Mouse (Mus musculus): ENCODE measurements around the gene Cfap70. TPM values are rescaled to one million over a fixed set of nuclear protein-coding genes. Genes with fewer than 3 reads are reported as not detected.
A peak's percentile ranks its signal among the peaks of the same experiment; 100 is the strongest.

Gene Cfap70
- not detected in 2 replicates for polyA plus RNA-seq (2015; fragmentation: Nextera tagmentation; extraction: Ambion mirVana)

- H3K9ac ChIP-seq (ENCODE audit: low read depth, low read length), result peak within 1 kb of the TSS; percentile 0; the same call in 1 of the 2 replicates
- peak within 1 kb of the TSS; percentile 29 for H3K4me3 ChIP-seq (ENCODE audit: low read depth, low read length)
- no peak for TF ChIP-seq CTCF (IDR thresholded peaks at IDR 0.05; ENCODE audit: low read depth)
- WGBS, result 4% methylated on average over 15 of the region's 15 CpGs
- H3K4me1 ChIP-seq (replicated peaks; ENCODE audit: control insufficient read depth, insufficient read depth, low read length), result no peaks in the 10 kb centered on the region
- H3K27ac ChIP-seq (ENCODE audit: low read depth, low read length), result no peak within 1 kb of the TSS
- H3K9me3 ChIP-seq (ENCODE audit: control insufficient read depth), result no peaks in the 10 kb centered on the region
- H3K36me3 ChIP-seq (ENCODE audit: control insufficient read depth, insufficient read depth), result peaks cover 16% of the 10 kb centered on the region
- ATAC-seq, result peak; percentile 49; the same call in 1 of the 2 replicates
- H3K4me2 ChIP-seq (replicated peaks; ENCODE audit: low read depth), result peak within 1 kb of the TSS; percentile 65
- H3K27me3 ChIP-seq (replicated peaks; ENCODE audit: control insufficient read depth, insufficient read depth, low read length), result no peaks in the 10 kb centered on the region
Observed at GRCm38 (mm10) chr14:20451765-20452331, at the start of gene Cfap70. TSS of gene Cfap70 (minus strand) at chr14:20452226.

- Histone ChIP-seq H3K4me1 (replicated peaks; ENCODE audit: control insufficient read depth, insufficient read depth, low read length) (no peaks in the 10 kb centered on the region), H3K27me3 (replicated peaks; ENCODE audit: control insufficient read depth, insufficient read depth, low read length) (no peaks in the 10 kb centered on the region), H3K27ac (ENCODE audit: low read depth, low read length) (no peak overlapping the region), H3K9ac (ENCODE audit: low read depth, low read length) (no peak overlapping the region), H3K4me2 (replicated peaks; ENCODE audit: low read depth) (no peak overlapping the region), H3K36me3 (ENCODE audit: control insufficient read depth, insufficient read depth) (peaks cover 23% of the 10 kb centered on the region), H3K9me3 (ENCODE audit: control insufficient read depth) (no peaks in the 10 kb centered on the region), H3K4me3 (ENCODE audit: low read depth, low read length) (no peak overlapping the region)
- no peak for TF ChIP-seq CTCF (IDR thresholded peaks at IDR 0.05; ENCODE audit: low read depth)
- 85% methylated on average over 3 of the region's 3 CpGs for WGBS
- ATAC-seq, result no peak
Observed at GRCm38 (mm10) chr14:20499982-20500381, 48.0 kb upstream of the Cfap70 start.

- no peak for ATAC-seq
Observed at GRCm38 (mm10) chr14:20496603-20497002, 44.6 kb upstream of the Cfap70 start, which contains the start of gene Mss51. TSS of gene Mss51 (minus strand) at chr14:20496901.

GRCm38 (mm10) chr14:20486031-20486430 lies 34.0 kb upstream of the Cfap70 start:
- ATAC-seq, result no peak
- Histone ChIP-seq H3K9ac (ENCODE audit: low read depth, low read length) (no peak overlapping the region), H3K4me1 (replicated peaks; ENCODE audit: control insufficient read depth, insufficient read depth, low read length) (no peaks in the 10 kb centered on the region), H3K27me3 (replicated peaks; ENCODE audit: control insufficient read depth, insufficient read depth, low read length) (no peaks in the 10 kb centered on the region), H3K36me3 (ENCODE audit: control insufficient read depth, insufficient read depth) (no peaks in the 10 kb centered on the region; the same call in 1 of the 2 replicates), H3K4me2 (replicated peaks; ENCODE audit: low read depth) (no peak overlapping the region), H3K4me3 (ENCODE audit: low read depth, low read length) (no peak overlapping the region), H3K9me3 (ENCODE audit: control insufficient read depth) (no peaks in the 10 kb centered on the region), H3K27ac (ENCODE audit: low read depth, low read length) (no peak overlapping the region)
- WGBS, result 91% methylated on average over 5 of the region's 5 CpGs
- no peak for TF ChIP-seq CTCF (IDR thresholded peaks at IDR 0.05; ENCODE audit: low read depth)

More at GRCm38 (mm10) chr14:20496603-20497002, 44.6 kb upstream of the Cfap70 start, which contains the start of gene Mss51:
- TF ChIP-seq CTCF (IDR thresholded peaks at IDR 0.05; ENCODE audit: low read depth), result no peak
- 78% methylated on average over 2 of the region's 2 CpGs for WGBS
- Histone ChIP-seq H3K9ac (ENCODE audit: low read depth, low read length) (no peak within 1 kb of the TSS), H3K27ac (ENCODE audit: low read depth, low read length) (no peak within 1 kb of the TSS), H3K4me2 (replicated peaks; ENCODE audit: low read depth) (no peak within 1 kb of the TSS), H3K4me1 (replicated peaks; ENCODE audit: control insufficient read depth, insufficient read depth, low read length) (no peaks in the 10 kb centered on the region), H3K27me3 (replicated peaks; ENCODE audit: control insufficient read depth, insufficient read depth, low read length) (no peaks in the 10 kb centered on the region), H3K9me3 (ENCODE audit: control insufficient read depth) (no peaks in the 10 kb centered on the region), H3K4me3 (ENCODE audit: low read depth, low read length) (no peak within 1 kb of the TSS), H3K36me3 (ENCODE audit: control insufficient read depth, insufficient read depth) (peaks cover 18% of the 10 kb centered on the region)

- WGBS, result 83% methylated on average over 7 of the region's 7 CpGs
- no peaks in the 10 kb centered on the region; the same call in 1 of the 2 replicates for H3K36me3 ChIP-seq (ENCODE audit: control insufficient read depth, insufficient read depth)
- H3K4me2 ChIP-seq (replicated peaks; ENCODE audit: low read depth), result no peak overlapping the region
- no peak overlapping the region for H3K9ac ChIP-seq (ENCODE audit: low read depth, low read length)
- no peak for TF ChIP-seq CTCF (IDR thresholded peaks at IDR 0.05; ENCODE audit: low read depth)
- no peaks in the 10 kb centered on the region for H3K4me1 ChIP-seq (replicated peaks; ENCODE audit: control insufficient read depth, insufficient read depth, low read length)
- H3K27ac ChIP-seq (ENCODE audit: low read depth, low read length), result no peak overlapping the region
- H3K9me3 ChIP-seq (ENCODE audit: control insufficient read depth), result no peaks in the 10 kb centered on the region
- H3K27me3 ChIP-seq (replicated peaks; ENCODE audit: control insufficient read depth, insufficient read depth, low read length), result no peaks in the 10 kb centered on the region
- H3K4me3 ChIP-seq (ENCODE audit: low read depth, low read length), result no peak overlapping the region
- no peak for ATAC-seq
Observed at GRCm38 (mm10) chr14:20482051-20482751, 30.2 kb upstream of the Cfap70 start.

- Histone ChIP-seq H3K9me3 (ENCODE audit: control insufficient read depth) (no peaks in the 10 kb centered on the region), H3K27me3 (replicated peaks; ENCODE audit: control insufficient read depth, insufficient read depth, low read length) (no peaks in the 10 kb centered on the region), H3K4me3 (ENCODE audit: low read depth, low read length) (no peak overlapping the region), H3K36me3 (ENCODE audit: control insufficient read depth, insufficient read depth) (no peaks in the 10 kb centered on the region; the same call in 1 of the 2 replicates), H3K9ac (ENCODE audit: low read depth, low read length) (no peak overlapping the region), H3K4me2 (replicated peaks; ENCODE audit: low read depth) (no peak overlapping the region), H3K27ac (ENCODE audit: low read depth, low read length) (no peak overlapping the region), H3K4me1 (replicated peaks; ENCODE audit: control insufficient read depth, insufficient read depth, low read length) (no peaks in the 10 kb centered on the region)
- ATAC-seq, result no peak
- WGBS, result 27% methylated on average over 5 of the region's 5 CpGs
- TF ChIP-seq CTCF (IDR thresholded peaks at IDR 0.05; ENCODE audit: low read depth), result no peak
Observed at GRCm38 (mm10) chr14:20481211-20481610, 29.2 kb upstream of the Cfap70 start.

Measured in intestine, postnatal 0 days (tissue).